Mouse (Mus musculus): ENCODE data around the gene Cpped1.

DNA sequence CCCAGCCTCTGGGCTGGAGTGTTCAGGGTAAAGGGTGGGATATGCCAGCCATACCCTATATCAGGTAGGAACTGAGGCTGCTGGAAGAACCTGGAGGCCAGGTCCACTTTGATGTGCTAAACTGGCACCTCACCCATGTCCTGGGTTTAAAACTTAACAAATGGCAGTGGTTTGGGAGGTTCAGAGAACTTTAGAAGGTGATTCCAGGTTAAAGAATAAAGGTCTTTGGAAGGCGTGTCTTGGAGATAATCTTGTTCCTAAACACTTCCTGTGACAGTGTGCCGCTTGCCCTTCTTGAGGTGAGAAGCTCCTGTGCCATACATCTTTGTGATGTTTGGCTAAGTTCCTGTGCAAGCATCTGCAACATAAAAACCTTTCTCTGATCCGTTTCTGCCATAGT, 1.6 kb upstream of the Cpped1 start:
- TF ChIP-seq CTCF (IDR thresholded peaks at IDR 0.05; ENCODE audit: low read depth, low read length), result no peak
- no peak for TF ChIP-seq GATA1 (IDR thresholded peaks at IDR 0.05; ENCODE audit: borderline replicate concordance, low read length)
- no peak for TF ChIP-seq TAL1 (conservative IDR thresholded peaks at IDR 0.05; ENCODE audit: low read depth, low read length)
